Mouse (Mus musculus): ENCODE data around the gene Shpk.

GRCm38 (mm10) chr11:73199879-73200278, 619 bp downstream of the Shpk start:
- TF ChIP-seq POLR2A (IDR thresholded peaks at IDR 0.05; ENCODE audit: borderline replicate concordance, low read depth, low read length), result no peak
- no peak for TF ChIP-seq CTCF (IDR thresholded peaks at IDR 0.05; ENCODE audit: low read depth, low read length)
